ENCODE assay signal across 9 mouse cellular contexts in genomic region chr6:124484851-124485250, GRCm38 (mm10). TPM values are rescaled to one million over a fixed set of nuclear protein-coding genes. Genes with fewer than 3 reads are reported as not detected.
DNase-seq lines count a peak whose midpoint lies in the region; ATAC-seq and TF ChIP-seq lines count a peak whose summit lies in the region.
"Had no signal": no experiment of that assay in that cellular context is flagged by ENCODE, and none has a peak within 500 bp of the region (broad histone marks: within the 10 kb centered on the region; RNA-seq: fewer than 3 reads in every experiment).

No protein-coding gene starts in this region.

- H3K9ac ChIP-seq in hindbrain, embryonic 12.5 days = no peak overlapping the region
- H3K9ac ChIP-seq in hindbrain, postnatal 0 days (replicated peaks; ENCODE audit: low read length) = no peak overlapping the region
- no peak overlapping the region for H3K9ac ChIP-seq in forebrain, embryonic 16.5 days (replicated peaks; ENCODE audit: low read depth, low read length)
- H3K9ac ChIP-seq in midbrain, embryonic 15.5 days = no peak overlapping the region

- H3K4me1 ChIP-seq in hindbrain, embryonic 12.5 days = no peaks in the 10 kb centered on the region
- no peaks in the 10 kb centered on the region for H3K4me1 ChIP-seq in hindbrain, postnatal 0 days (ENCODE audit: insufficient read depth, low read length)
- no peaks in the 10 kb centered on the region for H3K4me1 ChIP-seq in forebrain, embryonic 16.5 days (replicated peaks; ENCODE audit: control insufficient read depth, insufficient read depth, low read length)
- H3K4me1 ChIP-seq in midbrain, embryonic 15.5 days = no peaks in the 10 kb centered on the region
- H3K4me1 ChIP-seq in thymus, adult 2 months (replicated peaks; ENCODE audit: control insufficient read depth, insufficient read depth, low read length) = no peaks in the 10 kb centered on the region

- H3K27ac ChIP-seq in hindbrain, embryonic 12.5 days = no peak overlapping the region
- H3K27ac ChIP-seq in hindbrain, postnatal 0 days = no peak overlapping the region
- H3K27ac ChIP-seq in forebrain, embryonic 16.5 days (ENCODE audit: low read length) = no peak overlapping the region
- no peak overlapping the region for H3K27ac ChIP-seq in midbrain, embryonic 15.5 days
- H3K27ac ChIP-seq in thymus, adult 2 months (ENCODE audit: control insufficient read depth, insufficient read depth, low read length) = no peak overlapping the region

- WGBS in hindbrain, embryonic 12.5 days = 82% methylated on average over 7 of the region's 7 CpGs
- WGBS in hindbrain, postnatal 0 days = 84% methylated on average over 7 of the region's 7 CpGs
- 85% methylated on average over 7 of the region's 7 CpGs for WGBS in forebrain, embryonic 16.5 days
- WGBS in midbrain, embryonic 15.5 days = 85% methylated on average over 7 of the region's 7 CpGs
- 80% methylated on average over 7 of the region's 7 CpGs for WGBS in thymus, adult 2 months

- TF ChIP-seq CTCF in hindbrain, postnatal 0 days (IDR thresholded peaks at IDR 0.05; ENCODE audit: low read depth) = no peak
- no peak for TF ChIP-seq CTCF in thymus, adult 2 months (IDR thresholded peaks at IDR 0.05; ENCODE audit: borderline replicate concordance, control insufficient read depth, extremely low read depth, insufficient read depth, low read length, poor library complexity)

- H3K4me3 ChIP-seq in hindbrain, embryonic 12.5 days = no peak overlapping the region
- no peak overlapping the region for H3K4me3 ChIP-seq in hindbrain, postnatal 0 days (ENCODE audit: low read length)
- H3K4me3 ChIP-seq in forebrain, embryonic 16.5 days (replicated peaks; ENCODE audit: low read length) = no peak overlapping the region
- no peak overlapping the region for H3K4me3 ChIP-seq in midbrain, embryonic 15.5 days
- H3K4me3 ChIP-seq in thymus, adult 2 months (ENCODE audit: control insufficient read depth, insufficient read depth, low read length) = no peak overlapping the region

- no peak for DNase-seq in hindbrain, postnatal 0 days (ENCODE audit: low spot score)
- peak; percentile 70 for DNase-seq in Muller cell, postnatal 12 days (ENCODE audit: inconsistent ontology term)
- no peak for DNase-seq in thymus, adult 2 months

- TF ChIP-seq POLR2A in thymus, adult 2 months (IDR thresholded peaks at IDR 0.05; ENCODE audit: control insufficient read depth, extremely low read depth, insufficient read depth, low read length, poor library complexity) = no peak

- no peaks in the 10 kb centered on the region for H3K27me3 ChIP-seq in hindbrain, embryonic 12.5 days
- H3K27me3 ChIP-seq in hindbrain, postnatal 0 days (ENCODE audit: insufficient read depth, low read length) = no peaks in the 10 kb centered on the region
- H3K27me3 ChIP-seq in forebrain, embryonic 16.5 days (replicated peaks; ENCODE audit: control insufficient read depth, insufficient read depth, low read length) = no peaks in the 10 kb centered on the region
- no peaks in the 10 kb centered on the region for H3K27me3 ChIP-seq in midbrain, embryonic 15.5 days (replicated peaks)
- no peaks in the 10 kb centered on the region for H3K27me3 ChIP-seq in thymus, adult 2 months (ENCODE audit: control insufficient read depth, insufficient read depth, low read length)

- H3K9me3 ChIP-seq in hindbrain, embryonic 12.5 days (replicated peaks) = no peaks in the 10 kb centered on the region
- no peaks in the 10 kb centered on the region for H3K9me3 ChIP-seq in hindbrain, postnatal 0 days (ENCODE audit: low read length)
- H3K9me3 ChIP-seq in forebrain, embryonic 16.5 days (ENCODE audit: control insufficient read depth, low read length) = no peaks in the 10 kb centered on the region
- no peaks in the 10 kb centered on the region for H3K9me3 ChIP-seq in midbrain, embryonic 15.5 days

- ATAC-seq in hindbrain, embryonic 12.5 days (ENCODE audit: low FRiP score) = peak; percentile 16
- ATAC-seq in hindbrain, postnatal 0 days = no peak
- no peak for ATAC-seq in forebrain, embryonic 16.5 days
- no peak for ATAC-seq in midbrain, embryonic 15.5 days (replicated peaks)
- no peak for ATAC-seq in erythroid progenitor cell, adult 5-6 weeks (replicated peaks; ENCODE audit: low FRiP score, poor library complexity, severe bottlenecking)
- no peak for ATAC-seq in megakaryocyte-erythroid progenitor cell, adult 5-6 weeks (replicated peaks; ENCODE audit: low FRiP score, low TSS enrichment, poor library complexity, severe bottlenecking)

- H3K36me3 ChIP-seq in hindbrain, embryonic 12.5 days = no peaks in the 10 kb centered on the region
- no peaks in the 10 kb centered on the region for H3K36me3 ChIP-seq in hindbrain, postnatal 0 days (ENCODE audit: insufficient read depth, low read length)
- H3K36me3 ChIP-seq in forebrain, embryonic 16.5 days (ENCODE audit: control insufficient read depth, insufficient read depth) = no peaks in the 10 kb centered on the region
- H3K36me3 ChIP-seq in midbrain, embryonic 15.5 days (replicated peaks) = no peaks in the 10 kb centered on the region
- H3K36me3 ChIP-seq in thymus, adult 2 months (ENCODE audit: control insufficient read depth, insufficient read depth, low read length) = no peaks in the 10 kb centered on the region

- peak overlapping the region; percentile 49; the same call in 1 of the 2 replicates for H3K4me2 ChIP-seq in hindbrain, embryonic 12.5 days (replicated peaks)
- H3K4me2 ChIP-seq in hindbrain, postnatal 0 days (ENCODE audit: low read depth, low read length) = no peak overlapping the region
- peak overlapping the region; percentile 39; the same call in 1 of the 2 replicates for H3K4me2 ChIP-seq in forebrain, embryonic 16.5 days (ENCODE audit: low read length)
- peak overlapping the region; percentile 45; the same call in 1 of the 2 replicates for H3K4me2 ChIP-seq in midbrain, embryonic 15.5 days

RNA-seq across cellular contexts. Expression of gene C1rl, which starts 8.1 kb away (rescaled TPM):
- polyA plus RNA-seq in hindbrain, embryonic 12.5 days (2016; fragmentation: Nextera tagmentation; extraction: Ambion mirVana) = 0.20 and 0.25 TPM in 2 replicates
- total RNA-seq in hindbrain, postnatal 0 days (2014; rRNA removed) = 0.31 and 0.68 TPM in 2 replicates
- 0.39 and 0.41 TPM in 2 replicates for polyA plus RNA-seq in hindbrain, postnatal 0 days (2015; fragmentation: Nextera tagmentation; extraction: Ambion mirVana)
- polyA plus RNA-seq in forebrain, embryonic 16.5 days (2015; fragmentation: Nextera tagmentation; extraction: Ambion mirVana) = 0.10 and 0.11 TPM in 2 replicates
- 0.23 and 0.30 TPM in 2 replicates for polyA plus RNA-seq in midbrain, embryonic 15.5 days (2015; fragmentation: Nextera tagmentation; extraction: Ambion mirVana)
- 1.2 and 1.5 TPM in 2 replicates for polyA plus RNA-seq in thymus, adult 2 months (2012; rRNA removed)
- 1.8 and 4.2 TPM in 2 replicates for total RNA-seq in erythroid progenitor cell, adult 5-6 weeks (2015; ENCODE audit: low replicate concordance)
- total RNA-seq in erythroid progenitor cell, adult 5-6 weeks (2017; ENCODE audit: low replicate concordance) = 0.39 and 0.91 TPM in 2 replicates
- total RNA-seq in megakaryocyte-erythroid progenitor cell, adult 5-6 weeks (2014; fragmentation: Nextera tagmentation) = 0.42 TPM in 1 of 2 replicates, not detected in the other
- total RNA-seq in megakaryocyte-erythroid progenitor cell, adult 5-6 weeks (2017) = 0.09 and 0.50 TPM in 2 replicates

RNA-seq across cellular contexts. Expression of gene Clstn3, which starts 20.3 kb away (rescaled TPM):
- polyA plus RNA-seq in hindbrain, embryonic 12.5 days (2016; fragmentation: Nextera tagmentation; extraction: Ambion mirVana) = 36.9 and 40.5 TPM in 2 replicates
- total RNA-seq in hindbrain, postnatal 0 days (2014; rRNA removed) = 338 and 342 TPM in 2 replicates
- polyA plus RNA-seq in hindbrain, postnatal 0 days (2015; fragmentation: Nextera tagmentation; extraction: Ambion mirVana) = 171 and 184 TPM in 2 replicates
- 62.8 and 90.9 TPM in 2 replicates for polyA plus RNA-seq in forebrain, embryonic 16.5 days (2015; fragmentation: Nextera tagmentation; extraction: Ambion mirVana)
- polyA plus RNA-seq in midbrain, embryonic 15.5 days (2015; fragmentation: Nextera tagmentation; extraction: Ambion mirVana) = 146 and 153 TPM in 2 replicates
- 9.0 and 16.6 TPM in 2 replicates for polyA plus RNA-seq in thymus, adult 2 months (2012; rRNA removed)
- total RNA-seq in erythroid progenitor cell, adult 5-6 weeks (2015; ENCODE audit: low replicate concordance) = 6.1 TPM in 1 of 2 replicates, not detected in the other
- 0.68 and 1.0 TPM in 2 replicates for total RNA-seq in erythroid progenitor cell, adult 5-6 weeks (2017; ENCODE audit: low replicate concordance)
- 11.5 and 18.4 TPM in 2 replicates for total RNA-seq in megakaryocyte-erythroid progenitor cell, adult 5-6 weeks (2014; fragmentation: Nextera tagmentation)
- 7.5 and 19.9 TPM in 2 replicates for total RNA-seq in megakaryocyte-erythroid progenitor cell, adult 5-6 weeks (2017)

RNA-seq across cellular contexts. Expression of gene C1ra, which starts 27.4 kb away (rescaled TPM):
- polyA plus RNA-seq in hindbrain, embryonic 12.5 days (2016; fragmentation: Nextera tagmentation; extraction: Ambion mirVana) = 0.14 and 0.49 TPM in 2 replicates
- 0.42 and 1.0 TPM in 2 replicates for total RNA-seq in hindbrain, postnatal 0 days (2014; rRNA removed)
- 0.73 and 0.83 TPM in 2 replicates for polyA plus RNA-seq in hindbrain, postnatal 0 days (2015; fragmentation: Nextera tagmentation; extraction: Ambion mirVana)
- polyA plus RNA-seq in forebrain, embryonic 16.5 days (2015; fragmentation: Nextera tagmentation; extraction: Ambion mirVana) = 0.11 and 0.55 TPM in 2 replicates
- polyA plus RNA-seq in midbrain, embryonic 15.5 days (2015; fragmentation: Nextera tagmentation; extraction: Ambion mirVana) = 0.27 and 0.28 TPM in 2 replicates
- 9.9 and 11.3 TPM in 2 replicates for polyA plus RNA-seq in thymus, adult 2 months (2012; rRNA removed)
- 5.4 TPM in 1 of 2 replicates, not detected in the other for total RNA-seq in erythroid progenitor cell, adult 5-6 weeks (2015; ENCODE audit: low replicate concordance)
- 0.51 and 2.4 TPM in 2 replicates for total RNA-seq in erythroid progenitor cell, adult 5-6 weeks (2017; ENCODE audit: low replicate concordance)
- total RNA-seq in megakaryocyte-erythroid progenitor cell, adult 5-6 weeks (2014; fragmentation: Nextera tagmentation) = 1.2 TPM in 1 of 2 replicates, not detected in the other
- total RNA-seq in megakaryocyte-erythroid progenitor cell, adult 5-6 weeks (2017) = 0.23 TPM in 1 of 2 replicates, not detected in the other

RNA-seq across cellular contexts. Expression of gene C1s1, which starts 57.3 kb away (rescaled TPM):
- polyA plus RNA-seq in hindbrain, embryonic 12.5 days (2016; fragmentation: Nextera tagmentation; extraction: Ambion mirVana) = 0.65 and 1.0 TPM in 2 replicates
- total RNA-seq in hindbrain, postnatal 0 days (2014; rRNA removed) = 0.89 and 4.7 TPM in 2 replicates
- 0.49 and 1.2 TPM in 2 replicates for polyA plus RNA-seq in hindbrain, postnatal 0 days (2015; fragmentation: Nextera tagmentation; extraction: Ambion mirVana)
- polyA plus RNA-seq in forebrain, embryonic 16.5 days (2015; fragmentation: Nextera tagmentation; extraction: Ambion mirVana) = 0.29 and 0.47 TPM in 2 replicates
- 0.92 and 1.1 TPM in 2 replicates for polyA plus RNA-seq in midbrain, embryonic 15.5 days (2015; fragmentation: Nextera tagmentation; extraction: Ambion mirVana)
- polyA plus RNA-seq in thymus, adult 2 months (2012; rRNA removed) = 17.3 and 26.8 TPM in 2 replicates
- total RNA-seq in erythroid progenitor cell, adult 5-6 weeks (2015; ENCODE audit: low replicate concordance) = 0.84 TPM in 1 of 2 replicates, not detected in the other
- 1.4 TPM in 1 of 2 replicates, not detected in the other for total RNA-seq in erythroid progenitor cell, adult 5-6 weeks (2017; ENCODE audit: low replicate concordance)
- total RNA-seq in megakaryocyte-erythroid progenitor cell, adult 5-6 weeks (2014; fragmentation: Nextera tagmentation) = not detected in 2 replicates
- total RNA-seq in megakaryocyte-erythroid progenitor cell, adult 5-6 weeks (2017) = not detected in 2 replicates
- total RNA-seq: hematopoietic stem cell, adult 5-6 weeks had no signal
